Mouse (Mus musculus): ENCODE results near the gene Rhox7a. TPM values are rescaled to one million over a fixed set of nuclear protein-coding genes. Genes with fewer than 3 reads are reported as not detected.

The Rhox7a gene
- polyA plus RNA-seq, 1 experiment from 2014 or later, result not detected

Other genes starting within 250 kb of the Rhox7a start
- not detected in 2 replicates for gene Rhox4f, start 224.0 kb upstream of the Rhox7a start, polyA plus RNA-seq (2014; fragmentation: Nextera tagmentation; extraction: Ambion mirVana)
- gene Rhox3g, start 203.1 kb upstream of the Rhox7a start, polyA plus RNA-seq (2014; fragmentation: Nextera tagmentation; extraction: Ambion mirVana), result not detected in 2 replicates
- gene Rhox2g, start 188.2 kb upstream of the Rhox7a start, polyA plus RNA-seq (2014; fragmentation: Nextera tagmentation; extraction: Ambion mirVana), result not detected in 2 replicates
- gene Rhox4g, start 180.4 kb upstream of the Rhox7a start, polyA plus RNA-seq (2014; fragmentation: Nextera tagmentation; extraction: Ambion mirVana), result not detected in 2 replicates
- gene Rhox3h, start 162.9 kb upstream of the Rhox7a start, polyA plus RNA-seq (2014; fragmentation: Nextera tagmentation; extraction: Ambion mirVana), result not detected in 2 replicates
- gene Rhox2h, start 158.4 kb upstream of the Rhox7a start, polyA plus RNA-seq (2014; fragmentation: Nextera tagmentation; extraction: Ambion mirVana), result not detected in 2 replicates
- gene Rhox5, start 26.8 kb upstream of the Rhox7a start, polyA plus RNA-seq (2014; fragmentation: Nextera tagmentation; extraction: Ambion mirVana), result 11.8 and 12.8 TPM in 2 replicates
- not detected in 2 replicates for gene Rhox6, start 4.8 kb upstream of the Rhox7a start, polyA plus RNA-seq (2014; fragmentation: Nextera tagmentation; extraction: Ambion mirVana)
- gene Rhox8, start 47.3 kb downstream of the Rhox7a start, polyA plus RNA-seq (2014; fragmentation: Nextera tagmentation; extraction: Ambion mirVana), result not detected in 2 replicates
- not detected in 2 replicates for gene Rhox7b, start 65.5 kb downstream of the Rhox7a start, polyA plus RNA-seq (2014; fragmentation: Nextera tagmentation; extraction: Ambion mirVana)
- gene Rhox9, start 70.1 kb downstream of the Rhox7a start, polyA plus RNA-seq (2014; fragmentation: Nextera tagmentation; extraction: Ambion mirVana), result not detected in 2 replicates
- gene Btg1-ps1, start 187.1 kb downstream of the Rhox7a start, polyA plus RNA-seq (2014; fragmentation: Nextera tagmentation; extraction: Ambion mirVana), result not detected in 2 replicates
- gene Btg1-ps2, start 211.4 kb downstream of the Rhox7a start, polyA plus RNA-seq (2014; fragmentation: Nextera tagmentation; extraction: Ambion mirVana), result not detected in 2 replicates
- not detected in 2 replicates for gene Rhox10, start 234.8 kb downstream of the Rhox7a start, polyA plus RNA-seq (2014; fragmentation: Nextera tagmentation; extraction: Ambion mirVana)